Mouse (Mus musculus) CD4-positive helper T cell, adult 2 months (primary cell): ENCODE data around the gene Aph1a.
A peak's percentile ranks its signal among the peaks of the same experiment; 100 is the strongest.
"Not testable (repeated sequence)": the region's sequence is repeated elsewhere in the genome, so short reads cannot be mapped to it uniquely, and the experiment has no call there.

Source experiments
- DNase-seq: peaks from one replicate; pipeline ENCODE4 v3.0.0-alpha.2; 2012; ENCODE audit warnings: low read depth, missing footprints, low spot score

The Aph1a gene

DNA sequence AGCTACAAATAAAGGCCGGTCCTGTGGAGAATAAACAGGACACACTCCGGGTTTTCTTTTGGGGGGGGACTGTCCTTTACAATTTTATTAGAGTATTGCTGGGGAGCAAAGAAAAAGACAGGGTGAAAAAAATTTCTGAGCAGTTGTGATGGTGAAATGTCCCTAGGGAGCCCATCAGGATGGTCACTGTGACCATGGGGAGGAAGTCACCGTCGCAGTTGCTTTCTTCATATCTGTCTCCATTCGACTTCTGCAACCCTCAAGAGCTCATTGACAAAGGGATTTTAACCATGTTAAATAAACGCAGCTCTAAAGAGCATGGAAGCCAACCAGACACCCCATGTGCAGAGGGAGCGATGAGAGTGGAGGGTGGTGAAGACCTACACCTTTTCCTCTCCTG, 23.0 kb downstream of the Aph1a start:
- no peak for DNase-seq

DNA sequence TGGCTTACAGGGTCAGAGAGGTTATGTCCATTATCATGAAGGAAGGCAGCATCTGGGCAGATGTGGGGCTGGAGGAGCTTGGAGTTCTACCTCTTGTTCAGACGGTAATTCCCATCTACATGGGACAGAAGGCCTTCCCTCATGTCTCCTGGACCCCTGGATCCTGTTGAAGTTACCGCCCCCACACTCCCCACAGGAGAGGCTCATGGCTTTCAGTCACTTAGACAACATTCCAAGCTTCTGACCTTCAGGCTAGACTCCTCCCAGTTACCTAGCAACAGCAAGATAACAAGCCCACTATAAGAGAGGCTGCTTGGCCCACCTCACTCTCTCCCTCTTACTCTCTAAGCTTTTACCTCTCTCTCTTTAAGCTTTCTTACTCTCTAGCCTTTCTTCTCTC, 26.8 kb downstream of the Aph1a start:
- not testable (repeated sequence) for DNase-seq

DNA sequence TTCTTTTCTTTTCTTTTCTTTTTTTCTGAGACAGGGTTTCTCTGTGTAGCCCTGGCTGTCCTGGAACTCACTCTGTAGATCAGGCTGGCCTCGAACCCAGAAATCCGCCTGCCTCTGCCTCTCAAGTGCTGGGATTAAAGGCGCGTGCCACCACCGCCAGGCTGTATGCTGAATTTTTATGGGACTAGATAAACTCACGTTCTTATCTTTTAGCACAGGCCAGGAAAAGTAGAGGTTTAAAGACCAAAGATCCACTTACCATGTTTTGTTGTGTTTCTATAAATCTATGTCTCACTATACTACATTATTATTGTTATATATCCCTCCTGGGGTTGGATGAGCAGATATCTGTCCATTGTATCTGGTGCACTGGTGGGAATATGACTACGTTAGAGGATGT, 29.7 kb downstream of the Aph1a start:
- not testable (repeated sequence) for DNase-seq

DNA sequence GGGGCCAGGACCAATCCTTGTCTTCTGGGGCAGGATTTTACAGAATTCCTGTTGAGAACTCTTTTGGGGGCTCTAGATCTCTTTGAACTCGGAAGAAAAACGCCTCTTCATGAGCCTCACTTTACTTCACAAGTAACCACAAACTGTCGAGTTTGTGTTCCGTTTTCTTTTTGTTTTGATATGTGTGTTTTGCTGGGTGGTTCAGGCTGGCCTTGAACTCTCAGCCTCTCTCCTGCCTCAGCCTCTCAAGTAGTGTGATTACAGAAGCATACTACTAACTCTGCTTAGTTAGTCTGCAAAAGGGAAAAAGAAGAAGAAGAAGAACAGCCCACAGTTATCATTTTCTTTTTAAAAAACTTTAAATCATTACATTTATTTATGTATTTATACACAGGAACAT, 30.4 kb downstream of the Aph1a start:
- no peak for DNase-seq

- DNase-seq, result no peak
These were observed 31.3 kb downstream of the Aph1a start for GRCm38 (mm10) chr3:95925087-95925486.

- DNase-seq, result no peak
These were observed 34.5 kb downstream of the Aph1a start for GRCm38 (mm10) chr3:95928261-95928657.

GRCm38 (mm10) chr3:95928658-95929503, 35.1 kb downstream of the Aph1a start, which contains the start of gene Anp32e:
Anp32e (plus strand) TSS chr3:95929246.
- peak; percentile 98 for DNase-seq

GRCm38 (mm10) chr3:95929581-95930470, 36.1 kb downstream of the Aph1a start:
- DNase-seq, result no peak

DNA sequence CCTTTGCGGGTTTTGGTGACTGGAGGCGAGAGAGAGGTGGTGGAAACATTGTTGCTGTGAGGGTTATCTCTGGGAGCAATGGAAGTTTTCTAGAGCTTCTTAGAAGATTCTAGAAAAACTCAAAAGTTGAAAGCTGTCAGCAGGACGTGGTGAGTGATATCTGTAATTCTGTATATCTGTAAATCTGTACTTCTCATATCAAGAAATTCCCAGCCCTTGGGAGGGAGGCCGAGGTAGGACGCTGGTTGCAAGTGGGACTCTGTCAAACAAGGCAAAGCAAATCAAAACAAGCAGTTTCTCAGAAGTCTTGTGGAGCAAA, 36.7 kb downstream of the Aph1a start:
- DNase-seq, result peak; percentile 73

DNA sequence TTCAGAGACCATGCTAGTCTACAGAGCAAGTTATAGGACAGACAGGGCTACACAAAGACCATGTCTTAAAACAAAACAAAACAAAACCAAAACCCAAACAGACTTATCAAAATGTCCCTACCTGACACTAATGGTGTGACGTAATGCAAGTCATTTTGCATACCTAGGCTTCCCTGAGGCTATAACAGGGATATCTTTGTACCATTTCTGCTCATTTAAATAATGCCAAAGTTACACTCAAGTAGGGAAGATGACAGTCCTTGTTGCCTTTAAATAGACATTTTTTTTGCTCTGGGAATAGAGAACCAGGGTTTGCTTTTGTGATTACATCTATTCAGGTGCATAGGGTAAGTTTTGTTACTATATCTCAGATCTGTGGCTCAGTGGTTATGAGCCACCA, 37.7 kb downstream of the Aph1a start:
- peak; percentile 53 for DNase-seq

GRCm38 (mm10) chr3:95932157-95932556, 38.4 kb downstream of the Aph1a start:
- DNase-seq, result no peak

DNA sequence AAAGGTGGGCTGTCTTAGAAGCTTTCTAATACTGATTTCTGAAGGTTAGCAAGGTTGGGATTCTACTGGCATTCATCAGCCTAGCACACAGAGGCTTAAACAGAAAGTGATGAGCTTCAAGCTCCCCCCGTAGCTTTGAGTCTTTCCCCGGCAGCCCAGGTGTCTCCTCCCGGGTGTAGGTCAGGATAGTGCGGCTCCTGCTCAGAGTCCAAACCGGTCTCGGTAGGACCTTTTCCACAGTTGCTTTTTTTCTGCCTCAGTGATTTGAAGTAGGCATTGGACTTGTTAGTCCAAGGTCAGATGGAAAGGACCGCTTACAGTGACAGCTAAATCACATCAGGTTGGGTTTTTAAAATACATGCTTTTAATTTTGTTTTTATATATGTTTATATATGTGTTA, 38.8 kb downstream of the Aph1a start:
- DNase-seq, result no peak

- DNase-seq, result no peak
These were observed 39.5 kb downstream of the Aph1a start for GRCm38 (mm10) chr3:95933111-95933750.

GRCm38 (mm10) chr3:95934448-95934847, 40.7 kb downstream of the Aph1a start:
- no peak for DNase-seq

GRCm38 (mm10) chr3:95938217-95938616, 44.4 kb downstream of the Aph1a start:
- DNase-seq, result no peak

DNA sequence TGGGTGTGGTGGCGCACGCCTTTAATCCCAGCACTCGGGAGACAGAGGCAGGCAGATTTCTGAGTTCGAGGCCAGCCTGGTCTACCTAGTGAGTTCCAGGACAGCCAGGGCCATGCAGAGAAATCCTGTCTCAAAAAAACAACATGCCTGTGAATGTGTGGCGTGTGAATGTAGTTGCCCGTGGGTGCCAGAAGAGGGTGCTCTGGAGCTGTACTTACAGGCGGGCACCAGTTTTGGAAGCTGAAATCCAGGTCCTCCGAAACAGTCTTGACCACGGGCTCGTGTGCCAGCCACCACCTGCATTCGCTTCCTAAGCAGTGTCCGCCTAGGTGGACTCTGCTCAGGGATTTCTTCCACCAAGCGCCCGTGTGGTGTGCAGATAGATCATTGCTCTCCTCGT, 45.1 kb downstream of the Aph1a start:
- no peak for DNase-seq

GRCm38 (mm10) chr3:95942749-95943148, 49.0 kb downstream of the Aph1a start:
- DNase-seq, result no peak

- no peak for DNase-seq
These were observed 49.5 kb downstream of the Aph1a start for GRCm38 (mm10) chr3:95943226-95943625.

DNA sequence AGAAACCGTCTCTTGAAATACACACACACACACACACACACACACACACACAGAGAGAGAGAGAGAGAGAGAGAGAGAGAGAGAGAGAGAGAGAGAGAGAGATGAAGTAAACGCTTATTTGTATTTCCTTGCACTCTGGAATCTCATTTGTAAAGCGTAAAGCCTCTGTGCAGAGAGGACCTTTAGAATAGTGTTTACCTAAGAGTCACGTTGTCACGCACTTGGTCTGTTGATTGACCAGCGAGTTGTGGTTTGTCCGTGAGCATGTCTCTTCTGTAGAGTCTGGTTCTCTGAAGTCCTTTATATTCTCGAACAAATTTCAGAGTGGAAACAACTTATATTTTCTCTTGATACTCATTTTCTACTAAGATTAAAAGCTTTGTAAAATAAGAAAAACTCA, 51.0 kb downstream of the Aph1a start:
- no peak for DNase-seq

- DNase-seq, result no peak
These were observed 52.0 kb downstream of the Aph1a start for GRCm38 (mm10) chr3:95945731-95946240.
